Mouse (Mus musculus): ENCODE results near the gene Traip.
"Not testable (repeated sequence)": the region's sequence is repeated elsewhere in the genome, so short reads cannot be mapped to it uniquely, and the experiment has no call there.

Traip gene

GRCm38 (mm10) chr9:108001922-108002770 lies 52.2 kb downstream of the Traip start, which contains the start of gene Ip6k1:
Gene Ip6k1, plus strand, starts transcription at chr9:108002501.
- peak; percentile 100 for DNase-seq (ENCODE audit: low read depth, low spot score)

- peak; percentile 39 for DNase-seq (ENCODE audit: low read depth, low spot score)
These were observed 53.0 kb downstream of the Traip start for GRCm38 (mm10) chr9:108002778-108003530.

- DNase-seq (ENCODE audit: low read depth, low spot score): no peak
These were observed 53.6 kb downstream of the Traip start for GRCm38 (mm10) chr9:108003531-108003890.

- no peak for DNase-seq (ENCODE audit: low read depth, low spot score)
These were observed 58.1 kb downstream of the Traip start for GRCm38 (mm10) chr9:108008041-108008440.

- no peak for DNase-seq (ENCODE audit: low read depth, low spot score)
These were observed 60.4 kb downstream of the Traip start for GRCm38 (mm10) chr9:108010385-108010784.

GRCm38 (mm10) chr9:108013577-108013976 lies 63.6 kb downstream of the Traip start:
- DNase-seq (ENCODE audit: low read depth, low spot score): not testable (repeated sequence)

GRCm38 (mm10) chr9:108017127-108017526 lies 67.2 kb downstream of the Traip start:
- DNase-seq (ENCODE audit: low read depth, low spot score): no peak

GRCm38 (mm10) chr9:108020741-108021140 lies 70.8 kb downstream of the Traip start:
- no peak for DNase-seq (ENCODE audit: low read depth, low spot score)

Data from c-Kit-negative CD71-positive TER-119-positive erythroid progenitor cells, embryonic 14.5 days (primary cell).